Mouse (Mus musculus): ENCODE data around the gene Wdpcp.
A peak's percentile ranks its signal among the peaks of the same experiment; 100 is the strongest.

Wdpcp gene

DNA sequence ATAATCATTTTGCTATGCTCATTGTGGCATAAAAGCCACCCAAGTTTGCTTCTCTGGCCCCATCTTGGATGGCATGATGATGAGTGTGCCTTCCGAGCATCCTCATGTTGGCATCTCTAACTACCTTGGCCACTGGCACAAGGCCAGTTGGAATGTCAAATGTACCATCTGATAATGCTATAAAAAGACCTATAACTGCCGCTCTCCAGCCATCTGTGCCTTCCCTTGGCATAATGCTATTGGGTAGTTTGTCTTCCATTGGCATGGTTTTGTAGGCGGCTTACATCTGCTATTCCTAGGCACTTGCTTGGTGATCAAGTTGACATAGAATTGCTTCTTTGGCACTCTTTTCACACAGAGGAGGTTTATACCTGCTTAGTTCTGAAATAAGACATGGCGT is 191.2 kb downstream of the Wdpcp start:
- DNase-seq = peak; percentile 93

DNA sequence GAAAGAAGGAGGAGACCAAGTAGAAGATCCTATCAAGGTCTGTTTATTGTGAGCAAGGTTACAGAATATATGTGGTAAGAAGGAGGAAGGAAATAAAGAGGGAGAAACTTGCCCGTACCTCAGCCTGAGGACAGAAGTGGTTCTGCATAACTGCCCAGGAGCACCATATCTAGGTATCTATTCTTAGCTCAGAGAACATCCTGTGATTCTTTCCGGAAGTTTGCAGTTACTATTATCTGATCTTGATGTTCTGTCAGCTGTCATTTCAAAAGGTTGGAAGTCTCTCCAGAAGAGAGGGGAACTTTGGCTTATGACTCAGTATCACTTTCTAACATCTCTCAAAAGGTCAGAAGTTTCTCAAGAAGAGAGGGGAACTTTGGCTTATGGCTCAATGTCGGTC is 216.8 kb downstream of the Wdpcp start:
- no peak for DNase-seq

DNA sequence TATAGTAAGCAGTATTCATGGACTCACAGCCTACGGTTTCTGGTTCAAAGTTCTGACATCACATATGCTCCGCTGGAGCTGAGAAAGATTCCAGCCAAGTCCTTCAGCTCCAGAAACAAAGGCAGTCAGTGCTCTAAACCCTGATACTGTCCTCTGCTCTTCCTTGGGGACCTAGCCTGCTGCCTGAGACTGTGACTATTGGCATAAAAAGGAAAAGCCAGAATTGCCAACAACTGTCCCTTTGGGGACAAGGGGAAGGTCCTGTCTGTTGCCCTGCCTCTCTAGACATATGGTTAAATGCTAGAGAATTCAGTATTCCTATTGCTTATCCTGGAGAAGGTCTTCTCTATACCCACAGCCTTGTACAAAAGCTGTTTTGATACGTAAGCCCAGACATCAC is 252.9 kb downstream of the Wdpcp start:
- peak in 1 of 2 experiments; percentile 8 for DNase-seq

DNA sequence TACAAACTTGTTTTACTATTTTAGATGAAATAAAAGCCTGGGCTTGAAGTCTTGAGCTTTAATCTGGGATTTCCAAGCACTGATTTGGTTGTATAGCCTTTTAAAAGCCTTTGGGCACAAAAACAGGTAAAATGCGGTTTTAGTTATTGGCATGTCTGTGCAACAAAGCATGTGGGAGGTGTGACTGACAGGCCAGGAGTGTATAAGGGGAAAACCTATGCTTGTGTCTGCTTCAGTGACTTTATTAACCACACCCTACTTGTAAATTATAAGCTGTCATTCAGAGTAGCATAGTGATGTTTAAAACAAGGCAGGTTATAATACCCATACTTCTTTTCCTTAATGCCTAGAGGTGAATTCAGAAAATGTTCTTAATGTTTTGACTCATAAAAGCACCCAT is 254.5 kb downstream of the Wdpcp start:
- no peak for DNase-seq

DNA sequence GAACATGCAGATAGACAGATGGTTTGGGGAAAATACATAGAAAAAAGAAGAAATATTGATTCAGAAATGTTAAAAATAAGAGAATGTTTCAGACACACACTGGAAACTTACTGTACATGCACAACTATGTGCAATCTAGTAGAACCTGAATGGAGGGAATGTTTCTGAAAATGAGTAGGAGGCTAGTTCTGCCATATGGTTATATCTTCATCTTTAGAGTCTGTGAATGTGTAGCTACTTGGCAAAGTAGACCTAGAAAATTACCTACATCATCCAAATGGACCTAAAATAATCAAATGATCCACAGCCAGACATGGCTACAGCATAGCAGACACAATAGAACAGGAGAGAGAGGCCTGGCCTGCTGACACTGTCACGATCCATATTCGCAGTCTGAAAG is 275.0 kb downstream of the Wdpcp start:
- no peak for DNase-seq

DNA sequence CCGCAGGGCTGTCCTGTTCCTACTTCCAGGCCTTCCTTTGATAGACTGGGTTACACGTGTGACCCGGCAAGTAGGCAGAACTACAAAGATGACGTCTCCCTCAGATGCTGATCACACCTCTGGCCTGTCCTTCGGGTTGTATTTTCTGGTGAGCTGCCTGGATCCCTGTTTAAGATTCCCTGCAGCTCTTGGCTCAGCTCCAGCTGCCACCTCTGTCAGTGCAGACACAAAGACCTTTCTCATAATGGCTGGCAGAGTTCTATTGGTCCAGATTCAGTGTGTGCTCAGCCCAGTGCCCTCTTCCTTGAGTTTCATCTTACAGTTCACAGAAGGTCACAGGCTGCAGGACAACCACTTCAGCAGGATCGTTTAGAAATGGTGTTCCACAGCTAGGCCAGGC is 292.0 kb downstream of the Wdpcp start:
- peak in 1 of 2 experiments; percentile 22 for DNase-seq

DNA sequence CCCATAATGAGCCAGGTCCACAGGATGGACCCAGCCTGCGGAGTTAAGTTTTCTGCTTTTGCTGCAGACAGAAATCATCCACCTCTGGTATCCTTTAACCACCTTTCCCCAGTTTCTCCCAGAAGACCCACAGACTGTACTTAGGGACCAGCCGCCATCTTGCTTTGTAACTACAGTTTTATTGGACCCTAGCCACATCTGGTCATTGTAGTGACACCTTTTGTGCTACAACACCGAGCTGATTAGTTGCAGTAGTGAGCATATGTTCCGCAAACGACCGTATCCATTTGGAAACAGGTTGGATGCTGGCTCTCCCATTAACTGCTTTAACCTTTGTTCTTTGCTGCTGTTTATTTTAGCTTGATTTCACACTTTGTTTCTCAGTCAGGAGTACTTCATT is 292.5 kb downstream of the Wdpcp start:
- DNase-seq = no peak

DNA sequence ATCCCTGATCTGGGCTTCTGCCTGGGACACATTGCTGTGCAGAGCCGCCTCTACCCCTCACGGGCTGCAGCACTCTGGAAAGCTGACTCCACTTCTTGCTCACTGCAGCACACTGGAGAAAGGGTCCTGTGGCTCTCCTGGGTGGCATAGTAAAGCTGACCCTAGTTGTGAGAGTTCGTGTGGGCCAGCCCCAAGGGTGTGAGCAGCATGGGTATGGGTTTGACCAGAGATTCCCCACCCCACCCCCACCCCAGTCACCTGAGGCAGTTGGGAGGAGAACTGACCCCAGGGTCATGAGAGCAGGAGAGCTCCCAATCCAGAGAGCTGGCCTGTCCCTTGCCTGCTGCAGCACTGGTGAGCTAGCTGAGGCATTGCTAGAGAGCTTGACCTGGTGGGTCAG is 296.6 kb downstream of the Wdpcp start:
- DNase-seq = no peak

DNA sequence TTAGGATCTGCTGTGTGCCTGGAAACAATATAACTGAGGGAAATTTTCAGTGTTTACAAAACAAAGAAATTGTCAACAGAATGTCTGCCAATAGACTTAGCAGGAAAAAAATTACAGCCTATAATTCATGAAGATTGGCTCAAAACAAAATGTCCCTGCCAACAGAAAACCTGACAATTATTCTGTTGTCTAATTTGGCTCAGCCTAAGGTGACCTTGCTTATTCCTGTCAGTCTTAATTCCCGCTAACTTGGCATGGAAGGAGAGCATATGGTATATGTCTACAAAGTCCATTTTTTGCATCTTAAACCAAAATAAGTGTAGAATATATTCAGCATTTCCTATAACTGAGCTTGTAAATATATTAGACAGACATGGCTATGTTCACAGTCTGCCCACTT is 298.8 kb downstream of the Wdpcp start:
- peak in 1 of 2 experiments; percentile 11 for DNase-seq

DNA sequence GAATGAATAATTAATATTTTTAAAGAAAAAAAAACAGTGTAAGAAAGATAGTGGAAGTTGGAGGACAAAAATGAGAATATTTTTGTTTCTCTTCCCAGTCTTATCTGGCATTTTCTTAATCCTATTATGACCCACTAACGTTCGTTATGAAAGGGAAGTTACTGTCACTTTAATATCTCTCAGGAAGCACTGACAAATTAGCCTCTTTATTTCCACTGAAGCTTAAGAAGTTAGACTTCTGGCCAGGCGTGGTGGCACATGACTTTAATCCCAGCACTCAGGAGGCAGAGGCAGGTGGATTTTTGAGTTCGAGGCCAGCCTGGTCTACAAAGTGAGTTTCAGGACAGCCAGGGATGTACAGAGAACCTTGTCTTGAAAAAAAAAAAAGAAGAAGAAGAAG is 299.7 kb downstream of the Wdpcp start:
- no peak for DNase-seq

DNA sequence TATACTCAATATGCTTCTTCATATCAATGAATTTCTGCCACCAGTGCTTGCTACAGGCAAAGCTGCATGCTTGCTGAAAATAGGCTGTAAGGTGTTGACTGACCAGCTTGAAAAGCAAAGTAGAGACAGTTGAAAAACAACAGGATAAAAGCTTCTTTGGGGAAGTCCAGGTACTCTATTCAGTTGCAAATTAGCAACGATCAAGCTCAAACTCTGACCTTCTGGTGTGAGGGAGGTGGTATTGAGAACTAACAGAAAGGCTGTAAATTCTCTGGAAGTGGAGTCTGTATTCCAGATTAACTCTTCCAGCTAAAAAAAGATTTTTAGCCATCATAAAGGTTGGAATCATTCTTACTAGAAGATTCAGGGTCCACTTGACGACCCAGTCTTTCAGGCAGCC is 303.0 kb downstream of the Wdpcp start:
- DNase-seq = no peak

DNA sequence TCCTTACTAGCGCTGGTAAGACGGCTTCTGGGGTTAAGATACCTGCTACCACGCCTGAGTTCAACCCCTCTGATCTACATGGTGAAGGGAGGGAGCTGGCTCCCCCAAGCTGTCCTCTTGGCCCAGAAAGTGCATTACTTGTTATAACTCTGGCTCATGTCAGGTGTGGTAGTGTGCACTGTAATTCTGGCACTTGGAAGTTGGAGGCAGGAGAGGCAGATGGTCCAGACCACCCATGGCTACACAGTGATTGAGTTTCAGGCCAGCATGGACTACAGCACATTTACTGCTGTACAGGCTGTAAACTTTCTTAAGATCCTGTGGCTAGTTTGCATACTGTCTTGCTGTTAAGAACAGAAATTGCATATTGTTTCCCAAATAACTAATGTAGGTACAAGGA is 322.7 kb downstream of the Wdpcp start:
- DNase-seq = peak; percentile 57 to 73

DNA sequence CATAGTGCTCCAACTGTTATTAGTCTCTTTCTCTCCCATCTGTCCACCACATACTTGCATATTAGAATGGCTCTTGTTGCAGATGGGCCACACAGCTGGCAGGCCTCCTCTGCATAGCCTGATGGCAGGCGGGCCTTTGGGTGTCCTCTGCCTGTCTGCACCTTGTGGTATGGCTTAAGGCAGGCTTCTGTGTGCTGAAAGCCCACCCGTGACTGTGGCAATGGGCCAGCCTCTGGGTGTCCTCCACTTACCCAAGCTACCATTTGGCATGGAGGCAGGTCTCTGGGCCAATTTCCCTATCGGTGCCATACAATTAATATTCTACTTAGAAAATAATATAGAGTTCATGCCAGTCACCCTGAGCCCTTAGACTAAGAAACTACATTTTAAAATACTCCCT is 350.5 kb downstream of the Wdpcp start:
- peak; percentile 4 to 6 for DNase-seq
